Mouse (Mus musculus) urinary bladder, postnatal 25 days (tissue): ENCODE measurements around the gene Aox4.
A peak's percentile ranks its signal among the peaks of the same experiment; 100 is the strongest.

ENCODE experiments used
- DNase-seq: peaks from one replicate; pipeline ENCODE4 v3.0.0; 2022; ENCODE audit warnings: low spot score

Gene Aox4

GRCm38 (mm10) chr1:58301073-58301472 lies 90.9 kb downstream of the Aox4 start:
- DNase-seq = no peak

- no peak for DNase-seq
Observed at GRCm38 (mm10) chr1:58302015-58302414, 91.8 kb downstream of the Aox4 start.

- no peak for DNase-seq
Observed at GRCm38 (mm10) chr1:58303009-58303408, 92.8 kb downstream of the Aox4 start.

GRCm38 (mm10) chr1:58303726-58304125 lies 93.5 kb downstream of the Aox4 start:
- DNase-seq = no peak

GRCm38 (mm10) chr1:58304296-58304695 lies 94.1 kb downstream of the Aox4 start:
- no peak for DNase-seq

GRCm38 (mm10) chr1:58307181-58307580 lies 97.0 kb downstream of the Aox4 start:
- peak; percentile 37 for DNase-seq

- no peak for DNase-seq
Observed at GRCm38 (mm10) chr1:58308594-58308993, 98.4 kb downstream of the Aox4 start.

- no peak for DNase-seq
Observed at GRCm38 (mm10) chr1:58309853-58310252, 99.7 kb downstream of the Aox4 start.

GRCm38 (mm10) chr1:58311221-58311864 lies 101.1 kb downstream of the Aox4 start:
- no peak for DNase-seq

- no peak for DNase-seq
Observed at GRCm38 (mm10) chr1:58313173-58313572, 103.0 kb downstream of the Aox4 start.

- no peak for DNase-seq
Observed at GRCm38 (mm10) chr1:58315532-58315931, 105.3 kb downstream of the Aox4 start.
